Mouse (Mus musculus): Measurements from ENCODE around the gene Otud3. TPM values are rescaled to one million over a fixed set of nuclear protein-coding genes. Genes with fewer than 3 reads are reported as not detected.

Otud3 gene
- polyA plus RNA-seq (2012; rRNA removed), result 7.0 and 9.8 TPM in 2 replicates

- peak; percentile 97 for DNase-seq (ENCODE audit: low read depth)
- peak; percentile 99 for TF ChIP-seq POLR2A (IDR thresholded peaks at IDR 0.05; ENCODE audit: borderline replicate concordance, extremely low read depth, insufficient read depth, insufficient read length, poor library complexity, severe bottlenecking)
- TF ChIP-seq CTCF (IDR thresholded peaks at IDR 0.05; ENCODE audit: borderline replicate concordance, extremely low read depth, insufficient read depth, insufficient read length), result peak; percentile 74
Observed at GRCm38 (mm10) chr4:138913797-138914196, at the start of gene Otud3. Gene Otud3, minus strand, starts transcription at chr4:138913945.

- TF ChIP-seq POLR2A (IDR thresholded peaks at IDR 0.05; ENCODE audit: borderline replicate concordance, extremely low read depth, insufficient read depth, insufficient read length, poor library complexity, severe bottlenecking) (no peak), CTCF (IDR thresholded peaks at IDR 0.05; ENCODE audit: borderline replicate concordance, extremely low read depth, insufficient read depth, insufficient read length) (no peak)
- no peak for DNase-seq (ENCODE audit: low read depth)
Observed at GRCm38 (mm10) chr4:138962719-138963118, 49.0 kb upstream of the Otud3 start.

- TF ChIP-seq CTCF (IDR thresholded peaks at IDR 0.05; ENCODE audit: borderline replicate concordance, extremely low read depth, insufficient read depth, insufficient read length), result no peak
- no peak for TF ChIP-seq POLR2A (IDR thresholded peaks at IDR 0.05; ENCODE audit: borderline replicate concordance, extremely low read depth, insufficient read depth, insufficient read length, poor library complexity, severe bottlenecking)
- no peak for DNase-seq (ENCODE audit: low read depth)
Observed at GRCm38 (mm10) chr4:138959926-138960325, 46.2 kb upstream of the Otud3 start.

GRCm38 (mm10) chr4:138959120-138959519 lies 45.4 kb upstream of the Otud3 start:
- no peak for TF ChIP-seq POLR2A (IDR thresholded peaks at IDR 0.05; ENCODE audit: borderline replicate concordance, extremely low read depth, insufficient read depth, insufficient read length, poor library complexity, severe bottlenecking)
- TF ChIP-seq CTCF (IDR thresholded peaks at IDR 0.05; ENCODE audit: borderline replicate concordance, extremely low read depth, insufficient read depth, insufficient read length), result no peak
- no peak for DNase-seq (ENCODE audit: low read depth)

- DNase-seq (ENCODE audit: low read depth), result no peak
- no peak for TF ChIP-seq CTCF (IDR thresholded peaks at IDR 0.05; ENCODE audit: borderline replicate concordance, extremely low read depth, insufficient read depth, insufficient read length)
- TF ChIP-seq POLR2A (IDR thresholded peaks at IDR 0.05; ENCODE audit: borderline replicate concordance, extremely low read depth, insufficient read depth, insufficient read length, poor library complexity, severe bottlenecking), result no peak
Observed at GRCm38 (mm10) chr4:138958612-138959011, 44.9 kb upstream of the Otud3 start.

- no peak for DNase-seq (ENCODE audit: low read depth)
- TF ChIP-seq CTCF (IDR thresholded peaks at IDR 0.05; ENCODE audit: borderline replicate concordance, extremely low read depth, insufficient read depth, insufficient read length) (no peak), POLR2A (IDR thresholded peaks at IDR 0.05; ENCODE audit: borderline replicate concordance, extremely low read depth, insufficient read depth, insufficient read length, poor library complexity, severe bottlenecking) (no peak)
Observed at GRCm38 (mm10) chr4:138948257-138948656, 34.5 kb upstream of the Otud3 start.

GRCm38 (mm10) chr4:138943730-138944129 lies 30.0 kb upstream of the Otud3 start:
- peak; percentile 63 for DNase-seq (ENCODE audit: low read depth)
- peak; percentile 48; the same call in 1 of the 2 replicates for TF ChIP-seq CTCF (IDR thresholded peaks at IDR 0.05; ENCODE audit: borderline replicate concordance, extremely low read depth, insufficient read depth, insufficient read length)
- TF ChIP-seq POLR2A (IDR thresholded peaks at IDR 0.05; ENCODE audit: borderline replicate concordance, extremely low read depth, insufficient read depth, insufficient read length, poor library complexity, severe bottlenecking), result no peak

GRCm38 (mm10) chr4:138941966-138942365 lies 28.2 kb upstream of the Otud3 start:
- TF ChIP-seq CTCF (IDR thresholded peaks at IDR 0.05; ENCODE audit: borderline replicate concordance, extremely low read depth, insufficient read depth, insufficient read length) (no peak), POLR2A (IDR thresholded peaks at IDR 0.05; ENCODE audit: borderline replicate concordance, extremely low read depth, insufficient read depth, insufficient read length, poor library complexity, severe bottlenecking) (no peak)
- no peak for DNase-seq (ENCODE audit: low read depth)

- peak; percentile 50 for DNase-seq (ENCODE audit: low read depth)
- TF ChIP-seq POLR2A (IDR thresholded peaks at IDR 0.05; ENCODE audit: borderline replicate concordance, extremely low read depth, insufficient read depth, insufficient read length, poor library complexity, severe bottlenecking) (no peak), CTCF (IDR thresholded peaks at IDR 0.05; ENCODE audit: borderline replicate concordance, extremely low read depth, insufficient read depth, insufficient read length) (no peak)
Observed at GRCm38 (mm10) chr4:138941401-138941800, 27.7 kb upstream of the Otud3 start.

GRCm38 (mm10) chr4:138939481-138939880 lies 25.7 kb upstream of the Otud3 start:
- no peak for TF ChIP-seq POLR2A (IDR thresholded peaks at IDR 0.05; ENCODE audit: borderline replicate concordance, extremely low read depth, insufficient read depth, insufficient read length, poor library complexity, severe bottlenecking)
- no peak for TF ChIP-seq CTCF (IDR thresholded peaks at IDR 0.05; ENCODE audit: borderline replicate concordance, extremely low read depth, insufficient read depth, insufficient read length)
- DNase-seq (ENCODE audit: low read depth), result no peak

GRCm38 (mm10) chr4:138938495-138939269 lies 24.9 kb upstream of the Otud3 start:
- TF ChIP-seq CTCF (IDR thresholded peaks at IDR 0.05; ENCODE audit: borderline replicate concordance, extremely low read depth, insufficient read depth, insufficient read length), result no peak
- TF ChIP-seq POLR2A (IDR thresholded peaks at IDR 0.05; ENCODE audit: borderline replicate concordance, extremely low read depth, insufficient read depth, insufficient read length, poor library complexity, severe bottlenecking), result no peak
- no peak for DNase-seq (ENCODE audit: low read depth)

Measured in brain, embryonic 14.5 days (tissue).